Mouse (Mus musculus): ENCODE results near the gene Sumo3. TPM values are rescaled to one million over a fixed set of nuclear protein-coding genes. Genes with fewer than 3 reads are reported as not detected.
A peak's percentile ranks its signal among the peaks of the same experiment; 100 is the strongest.

Gene Sumo3
- polyA plus RNA-seq, 1 experiment, result 76.0 TPM

- Histone ChIP-seq H3K4me3 (replicated peaks; ENCODE audit: control insufficient read depth, low read depth, low read length) (no peak overlapping the region), H3K4me1 (ENCODE audit: control insufficient read depth, insufficient read depth, low read length) (peaks cover 2% of the 10 kb centered on the region; the same call in 1 of the 2 replicates), H3K27ac (ENCODE audit: control insufficient read depth, insufficient read depth, low read depth, low read length, poor library complexity) (no peak overlapping the region)
- WGBS, result 76% methylated on average over 8 of the region's 8 CpGs
- TF ChIP-seq CTCF (IDR thresholded peaks at IDR 0.05; ENCODE audit: control insufficient read depth, insufficient read depth, low read length) (no peak), POLR2A (IDR thresholded peaks at IDR 0.05; ENCODE audit: borderline replicate concordance, control insufficient read depth, low read depth, low read length) (no peak)
Observed at GRCm38 (mm10) chr10:77610221-77610961, 4.5 kb downstream of the Sumo3 start.

GRCm38 (mm10) chr10:77613409-77613808, 7.5 kb downstream of the Sumo3 start:
- WGBS, result 52% methylated on average over 3 of the region's 3 CpGs
- H3K4me3 ChIP-seq (replicated peaks; ENCODE audit: control insufficient read depth, low read depth, low read length), result no peak overlapping the region
- H3K27ac ChIP-seq (ENCODE audit: control insufficient read depth, insufficient read depth, low read depth, low read length, poor library complexity), result no peak overlapping the region
- no peaks in the 10 kb centered on the region for H3K4me1 ChIP-seq (ENCODE audit: control insufficient read depth, insufficient read depth, low read length)
- TF ChIP-seq POLR2A (IDR thresholded peaks at IDR 0.05; ENCODE audit: borderline replicate concordance, control insufficient read depth, low read depth, low read length) (no peak), CTCF (IDR thresholded peaks at IDR 0.05; ENCODE audit: control insufficient read depth, insufficient read depth, low read length) (no peak)

- WGBS, result 88% methylated on average over 8 of the region's 8 CpGs
- TF ChIP-seq CTCF (IDR thresholded peaks at IDR 0.05; ENCODE audit: control insufficient read depth, insufficient read depth, low read length) (no peak), POLR2A (IDR thresholded peaks at IDR 0.05; ENCODE audit: borderline replicate concordance, control insufficient read depth, low read depth, low read length) (no peak)
- H3K4me3 ChIP-seq (replicated peaks; ENCODE audit: control insufficient read depth, low read depth, low read length), result no peak overlapping the region
- no peaks in the 10 kb centered on the region for H3K4me1 ChIP-seq (ENCODE audit: control insufficient read depth, insufficient read depth, low read length)
- no peak overlapping the region for H3K27ac ChIP-seq (ENCODE audit: control insufficient read depth, insufficient read depth, low read depth, low read length, poor library complexity)
Observed at GRCm38 (mm10) chr10:77615647-77616046, 9.8 kb downstream of the Sumo3 start.

GRCm38 (mm10) chr10:77616166-77616565, 10.3 kb downstream of the Sumo3 start:
- Histone ChIP-seq H3K4me1 (ENCODE audit: control insufficient read depth, insufficient read depth, low read length) (no peaks in the 10 kb centered on the region), H3K27ac (ENCODE audit: control insufficient read depth, insufficient read depth, low read depth, low read length, poor library complexity) (no peak overlapping the region), H3K4me3 (replicated peaks; ENCODE audit: control insufficient read depth, low read depth, low read length) (no peak overlapping the region)
- TF ChIP-seq CTCF (IDR thresholded peaks at IDR 0.05; ENCODE audit: control insufficient read depth, insufficient read depth, low read length), result no peak
- TF ChIP-seq POLR2A (IDR thresholded peaks at IDR 0.05; ENCODE audit: borderline replicate concordance, control insufficient read depth, low read depth, low read length), result no peak
- whole genome bisulfite sequencing, result 95% methylated on average over 9 of the region's 9 CpGs

GRCm38 (mm10) chr10:77616926-77617325, 11.0 kb downstream of the Sumo3 start:
- TF ChIP-seq POLR2A (IDR thresholded peaks at IDR 0.05; ENCODE audit: borderline replicate concordance, control insufficient read depth, low read depth, low read length) (no peak), CTCF (IDR thresholded peaks at IDR 0.05; ENCODE audit: control insufficient read depth, insufficient read depth, low read length) (no peak)
- Histone ChIP-seq H3K27ac (ENCODE audit: control insufficient read depth, insufficient read depth, low read depth, low read length, poor library complexity) (no peak overlapping the region), H3K4me1 (ENCODE audit: control insufficient read depth, insufficient read depth, low read length) (no peaks in the 10 kb centered on the region), H3K4me3 (replicated peaks; ENCODE audit: control insufficient read depth, low read depth, low read length) (no peak overlapping the region)
- 88% methylated on average over 7 of the region's 7 CpGs for WGBS

GRCm38 (mm10) chr10:77621546-77621945, 15.6 kb downstream of the Sumo3 start:
- Histone ChIP-seq H3K4me1 (ENCODE audit: control insufficient read depth, insufficient read depth, low read length) (peaks cover 7% of the 10 kb centered on the region), H3K4me3 (replicated peaks; ENCODE audit: control insufficient read depth, low read depth, low read length) (peak overlapping the region; percentile 60), H3K27ac (ENCODE audit: control insufficient read depth, insufficient read depth, low read depth, low read length, poor library complexity) (peak overlapping the region; percentile 93)
- TF ChIP-seq POLR2A (IDR thresholded peaks at IDR 0.05; ENCODE audit: borderline replicate concordance, control insufficient read depth, low read depth, low read length), result no peak
- no peak for TF ChIP-seq CTCF (IDR thresholded peaks at IDR 0.05; ENCODE audit: control insufficient read depth, insufficient read depth, low read length)
- WGBS, result 56% methylated on average over 8 of the region's 8 CpGs

GRCm38 (mm10) chr10:77622055-77622988, 16.4 kb downstream of the Sumo3 start, which contains the start of gene Ube2g2:
Gene Ube2g2, plus strand, starts transcription at chr10:77622275.
- no peak for TF ChIP-seq CTCF (IDR thresholded peaks at IDR 0.05; ENCODE audit: control insufficient read depth, insufficient read depth, low read length)
- no peak; the same call in 1 of the 2 replicates for TF ChIP-seq POLR2A (IDR thresholded peaks at IDR 0.05; ENCODE audit: borderline replicate concordance, control insufficient read depth, low read depth, low read length)
- Histone ChIP-seq H3K4me1 (ENCODE audit: control insufficient read depth, insufficient read depth, low read length) (peaks cover 8% of the 10 kb centered on the region), H3K27ac (ENCODE audit: control insufficient read depth, insufficient read depth, low read depth, low read length, poor library complexity) (peak within 1 kb of the TSS; percentile 93), H3K4me3 (replicated peaks; ENCODE audit: control insufficient read depth, low read depth, low read length) (peak within 1 kb of the TSS; percentile 94)
- under 1% methylated on average over 96 of the region's 96 CpGs for WGBS

GRCm38 (mm10) chr10:77623069-77623492, 17.2 kb downstream of the Sumo3 start:
- TF ChIP-seq POLR2A (IDR thresholded peaks at IDR 0.05; ENCODE audit: borderline replicate concordance, control insufficient read depth, low read depth, low read length) (no peak), CTCF (IDR thresholded peaks at IDR 0.05; ENCODE audit: control insufficient read depth, insufficient read depth, low read length) (no peak)
- H3K4me1 ChIP-seq (ENCODE audit: control insufficient read depth, insufficient read depth, low read length), result peaks cover 8% of the 10 kb centered on the region
- peak overlapping the region; percentile 60 for H3K4me3 ChIP-seq (replicated peaks; ENCODE audit: control insufficient read depth, low read depth, low read length)
- peak overlapping the region; percentile 24 for H3K27ac ChIP-seq (ENCODE audit: control insufficient read depth, insufficient read depth, low read depth, low read length, poor library complexity)
- 11% methylated on average over 8 of the region's 8 CpGs for WGBS

Data from bone marrow, adult 2 months (tissue).